Mouse (Mus musculus): ENCODE data around the gene Fras1. TPM values are rescaled to one million over a fixed set of nuclear protein-coding genes. Genes with fewer than 3 reads are reported as not detected.

Gene Fras1
- polyA plus RNA-seq, 1 experiment from 2014 or later: 13.9 TPM

Other genes with a start within 250 kb of the Fras1 start
- 13.0 and 13.3 TPM in 2 replicates for gene Cnot6l, start 209.8 kb upstream of the Fras1 start, polyA plus RNA-seq (2015; fragmentation: Nextera tagmentation; extraction: Ambion mirVana)
- 25.6 and 26.3 TPM in 2 replicates for gene Mrpl1, start 164.5 kb upstream of the Fras1 start, polyA plus RNA-seq (2015; fragmentation: Nextera tagmentation; extraction: Ambion mirVana)

Data from intestine, embryonic 16.5 days (tissue).